Mouse (Mus musculus): ENCODE data around the gene Nomo1. TPM values are rescaled to one million over a fixed set of nuclear protein-coding genes. Genes with fewer than 3 reads are reported as not detected.

Nomo1 gene
- 26.8 and 30.6 TPM in 2 replicates for polyA plus RNA-seq (2016; fragmentation: Nextera tagmentation; extraction: Ambion mirVana)

DNA sequence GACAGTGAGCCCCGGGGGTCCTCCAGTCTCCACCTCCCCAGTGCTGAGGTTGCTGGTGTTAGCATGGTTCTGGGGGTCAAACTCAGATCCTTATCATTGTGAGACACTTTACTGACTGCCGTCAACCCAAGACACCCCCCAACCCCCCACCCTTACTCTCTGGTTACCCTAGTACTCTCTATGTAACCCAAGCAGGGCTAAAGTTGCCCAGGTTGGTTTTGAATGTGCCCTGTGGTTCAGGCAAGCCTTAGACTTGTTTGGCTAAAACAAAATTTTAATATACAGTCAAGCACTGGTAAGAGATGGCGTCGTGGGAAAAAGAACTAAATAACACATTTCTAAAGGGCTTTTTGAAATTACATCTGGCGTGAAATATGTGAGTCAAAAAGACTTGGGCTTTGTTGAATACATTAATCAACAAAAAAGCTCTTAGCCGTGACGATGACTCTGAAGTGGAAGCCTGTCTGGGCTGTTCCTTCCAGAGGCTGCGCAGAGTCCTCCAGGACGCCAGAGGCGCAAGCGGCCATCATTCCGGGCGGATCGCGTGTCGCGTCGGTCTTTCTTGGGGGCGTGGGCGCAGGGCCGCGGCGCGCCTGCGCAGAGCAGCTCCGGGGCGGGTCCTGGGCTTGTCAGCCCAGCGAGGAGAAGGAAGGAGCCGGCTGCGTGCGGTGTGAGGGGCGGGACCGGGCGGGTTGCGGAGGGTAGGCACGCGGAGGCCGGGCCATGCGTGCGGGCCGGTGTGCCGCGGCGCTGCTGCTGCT is at the start of gene Nomo1:
Nomo1 (plus strand) TSS at position 590 of the 761 bp plus-strand sequence.
- Histone ChIP-seq H3K36me3 (replicated peaks) (peaks cover 15% of the 10 kb centered on the region), H3K27ac (replicated peaks) (peak within 1 kb of the TSS; percentile 84), H3K27me3 (replicated peaks; ENCODE audit: low read depth, poor library complexity, severe bottlenecking) (no peaks in the 10 kb centered on the region), H3K4me3 (peak within 1 kb of the TSS; percentile 95), H3K9me3 (no peaks in the 10 kb centered on the region), H3K4me1 (peaks cover 30% of the 10 kb centered on the region)
- peak; percentile 98 for DNase-seq (ENCODE audit: low spot score)
- WGBS, result 6% methylated on average over 44 of the region's 44 CpGs

- 82% methylated on average over 6 of the region's 6 CpGs for WGBS
- H3K36me3 ChIP-seq (replicated peaks), result no peaks in the 10 kb centered on the region
- DNase-seq (ENCODE audit: low spot score), result no peak
- H3K4me1 ChIP-seq, result no peaks in the 10 kb centered on the region
- H3K4me3 ChIP-seq, result no peak overlapping the region
- no peak overlapping the region for H3K27ac ChIP-seq (replicated peaks)
- no peaks in the 10 kb centered on the region for H3K9me3 ChIP-seq
- no peaks in the 10 kb centered on the region for H3K27me3 ChIP-seq (replicated peaks; ENCODE audit: low read depth, poor library complexity, severe bottlenecking)
Measured at GRCm38 (mm10) chr7:45986893-45987292, 46.6 kb upstream of the Nomo1 start.

DNA sequence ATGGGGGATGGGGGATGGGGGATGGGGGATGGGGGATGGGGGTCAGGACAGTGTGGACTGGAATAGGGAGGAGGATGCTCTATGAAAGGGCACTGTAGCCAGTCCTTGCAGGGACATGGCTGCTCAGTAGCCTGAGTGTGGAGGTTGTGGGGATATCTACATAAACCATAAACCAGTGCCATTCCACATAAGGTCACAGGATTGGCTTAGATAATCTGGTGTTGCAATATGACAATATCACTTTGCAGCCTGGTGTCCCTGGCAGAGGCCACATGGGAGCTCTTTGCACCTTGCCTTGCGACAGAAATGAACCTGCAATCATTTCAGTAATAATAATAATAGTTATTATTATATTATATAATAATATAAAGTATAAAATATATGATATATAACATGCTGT is 45.2 kb upstream of the Nomo1 start:
- Histone ChIP-seq H3K36me3 (replicated peaks) (no peaks in the 10 kb centered on the region), H3K27ac (replicated peaks) (no peak overlapping the region), H3K27me3 (replicated peaks; ENCODE audit: low read depth, poor library complexity, severe bottlenecking) (no peaks in the 10 kb centered on the region), H3K9me3 (no peaks in the 10 kb centered on the region), H3K4me3 (no peak overlapping the region), H3K4me1 (no peaks in the 10 kb centered on the region)
- WGBS, result 82% methylated on average over 1 of the region's 1 CpGs
- no peak for DNase-seq (ENCODE audit: low spot score)

- Histone ChIP-seq H3K27me3 (replicated peaks; ENCODE audit: low read depth, poor library complexity, severe bottlenecking) (no peaks in the 10 kb centered on the region), H3K4me1 (no peaks in the 10 kb centered on the region), H3K36me3 (replicated peaks) (no peaks in the 10 kb centered on the region), H3K27ac (replicated peaks) (no peak overlapping the region), H3K9me3 (no peaks in the 10 kb centered on the region), H3K4me3 (no peak overlapping the region)
- no peak for DNase-seq (ENCODE audit: low spot score)
- WGBS, result 88% methylated on average over 8 of the region's 8 CpGs
Measured at GRCm38 (mm10) chr7:45992470-45992869, 41.0 kb upstream of the Nomo1 start.

DNA sequence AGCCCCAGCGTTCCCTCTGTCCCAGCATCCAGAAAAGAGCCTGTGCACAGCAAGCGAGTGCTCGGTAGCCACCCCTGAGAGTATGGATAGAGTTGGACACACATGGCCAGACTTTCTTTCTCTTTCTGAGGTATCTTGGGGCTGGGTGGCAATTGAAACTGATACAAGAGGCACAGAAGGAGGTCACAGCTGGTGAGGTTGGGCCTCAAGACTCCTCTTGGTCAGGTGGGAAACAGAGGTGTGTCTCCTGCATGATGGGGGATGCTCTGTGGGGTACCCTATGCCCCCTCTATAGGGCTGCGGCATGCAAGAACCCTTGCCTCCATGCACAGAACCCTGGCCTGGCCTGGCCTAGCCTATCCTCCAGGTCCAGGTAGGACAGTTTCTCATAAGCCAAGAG is 32.9 kb upstream of the Nomo1 start:
- WGBS, result 89% methylated on average over 4 of the region's 4 CpGs
- Histone ChIP-seq H3K9me3 (no peaks in the 10 kb centered on the region), H3K4me1 (peaks cover 2% of the 10 kb centered on the region; the same call in 1 of the 2 replicates), H3K27me3 (replicated peaks; ENCODE audit: low read depth, poor library complexity, severe bottlenecking) (no peaks in the 10 kb centered on the region), H3K36me3 (replicated peaks) (no peaks in the 10 kb centered on the region), H3K4me3 (no peak overlapping the region), H3K27ac (replicated peaks) (no peak overlapping the region)
- DNase-seq (ENCODE audit: low spot score), result no peak

GRCm38 (mm10) chr7:46002748-46003147 is 30.8 kb upstream of the Nomo1 start:
- no peak for DNase-seq (ENCODE audit: low spot score)
- Histone ChIP-seq H3K27ac (replicated peaks) (no peak overlapping the region), H3K36me3 (replicated peaks) (no peaks in the 10 kb centered on the region), H3K4me1 (peaks cover 11% of the 10 kb centered on the region; the same call in 1 of the 2 replicates), H3K27me3 (replicated peaks; ENCODE audit: low read depth, poor library complexity, severe bottlenecking) (no peaks in the 10 kb centered on the region), H3K4me3 (no peak overlapping the region), H3K9me3 (no peaks in the 10 kb centered on the region)
- WGBS, result 58% methylated on average over 4 of the region's 4 CpGs

GRCm38 (mm10) chr7:46009578-46009977 is 23.9 kb upstream of the Nomo1 start:
- DNase-seq (ENCODE audit: low spot score), result peak; percentile 62
- H3K27ac ChIP-seq (replicated peaks), result no peak overlapping the region
- no peaks in the 10 kb centered on the region for H3K36me3 ChIP-seq (replicated peaks)
- no peak overlapping the region for H3K4me3 ChIP-seq
- 0 out of 2 replicates have a peak, but pooled peaks cover 5% of the 10 kb centered on the region for H3K27me3 ChIP-seq (replicated peaks; ENCODE audit: low read depth, poor library complexity, severe bottlenecking)
- WGBS, result 23% methylated on average over 5 of the region's 5 CpGs
- peaks cover 48% of the 10 kb centered on the region for H3K4me1 ChIP-seq
- no peaks in the 10 kb centered on the region for H3K9me3 ChIP-seq

- Histone ChIP-seq H3K4me1 (peaks cover 37% of the 10 kb centered on the region), H3K36me3 (replicated peaks) (no peaks in the 10 kb centered on the region), H3K27ac (replicated peaks) (peak overlapping the region; percentile 78; the same call in 1 of the 2 replicates), H3K4me3 (no peak overlapping the region), H3K27me3 (replicated peaks; ENCODE audit: low read depth, poor library complexity, severe bottlenecking) (0 out of 2 replicates have a peak, but pooled peaks cover 5% of the 10 kb centered on the region), H3K9me3 (no peaks in the 10 kb centered on the region)
- DNase-seq (ENCODE audit: low spot score), result no peak
Measured at GRCm38 (mm10) chr7:46012121-46012520, 21.4 kb upstream of the Nomo1 start.

- Histone ChIP-seq H3K36me3 (replicated peaks) (no peaks in the 10 kb centered on the region), H3K27me3 (replicated peaks; ENCODE audit: low read depth, poor library complexity, severe bottlenecking) (0 out of 2 replicates have a peak, but pooled peaks cover 1% of the 10 kb centered on the region), H3K9me3 (no peaks in the 10 kb centered on the region), H3K27ac (replicated peaks) (peak overlapping the region; percentile 78), H3K4me1 (peaks cover 33% of the 10 kb centered on the region), H3K4me3 (peak overlapping the region; percentile 11; the same call in 1 of the 2 replicates)
- 16% methylated on average over 9 of the region's 9 CpGs for WGBS
- peak; percentile 79 for DNase-seq (ENCODE audit: low spot score)
Measured at GRCm38 (mm10) chr7:46013266-46014010, 20.1 kb upstream of the Nomo1 start.

GRCm38 (mm10) chr7:46019594-46019993 is 13.9 kb upstream of the Nomo1 start:
- no peaks in the 10 kb centered on the region for H3K27me3 ChIP-seq (replicated peaks; ENCODE audit: low read depth, poor library complexity, severe bottlenecking)

DNA sequence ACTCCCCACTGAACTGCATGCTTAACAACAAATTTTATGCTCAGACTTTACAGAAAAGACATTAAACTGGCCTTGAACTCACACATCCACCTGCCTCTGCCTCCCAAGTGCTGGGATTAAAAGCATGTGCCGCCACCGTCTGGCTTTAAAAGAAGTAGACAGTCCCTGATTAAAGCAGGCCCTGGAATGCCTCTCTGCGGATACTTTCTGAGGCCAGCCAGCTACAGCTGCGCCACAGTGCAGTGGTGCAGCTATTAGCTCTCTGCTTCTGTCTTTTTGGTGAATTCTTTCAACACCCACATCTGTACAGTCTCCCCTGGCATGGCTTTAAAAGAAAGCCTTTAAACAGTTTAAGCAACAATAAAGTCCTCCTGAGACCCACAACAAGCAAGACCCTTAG is 11.5 kb upstream of the Nomo1 start:
- no peaks in the 10 kb centered on the region for H3K36me3 ChIP-seq (replicated peaks)
- no peak overlapping the region for H3K27ac ChIP-seq (replicated peaks)
- peaks cover 7% of the 10 kb centered on the region for H3K4me1 ChIP-seq
- peak; percentile 32 for DNase-seq (ENCODE audit: low spot score)
- no peaks in the 10 kb centered on the region for H3K9me3 ChIP-seq
- H3K4me3 ChIP-seq, result no peak overlapping the region
- H3K27me3 ChIP-seq (replicated peaks; ENCODE audit: low read depth, poor library complexity, severe bottlenecking), result no peaks in the 10 kb centered on the region
- WGBS, result 33% methylated on average over 4 of the region's 4 CpGs

More at GRCm38 (mm10) chr7:46019594-46019993, 13.9 kb upstream of the Nomo1 start:
- H3K27ac ChIP-seq (replicated peaks), result no peak overlapping the region
- no peak for DNase-seq (ENCODE audit: low spot score)
- H3K36me3 ChIP-seq (replicated peaks), result no peaks in the 10 kb centered on the region
- H3K9me3 ChIP-seq, result no peaks in the 10 kb centered on the region
- WGBS, result 76% methylated on average over 3 of the region's 3 CpGs
- peaks cover 7% of the 10 kb centered on the region for H3K4me1 ChIP-seq
- no peak overlapping the region for H3K4me3 ChIP-seq

- no peaks in the 10 kb centered on the region for H3K27me3 ChIP-seq (replicated peaks; ENCODE audit: low read depth, poor library complexity, severe bottlenecking)
- peaks cover 7% of the 10 kb centered on the region for H3K4me1 ChIP-seq
- no peaks in the 10 kb centered on the region for H3K9me3 ChIP-seq
- WGBS, result 82% methylated on average over 9 of the region's 9 CpGs
- no peak overlapping the region for H3K4me3 ChIP-seq
- DNase-seq (ENCODE audit: low spot score), result no peak
- H3K36me3 ChIP-seq (replicated peaks), result no peaks in the 10 kb centered on the region
- H3K27ac ChIP-seq (replicated peaks), result no peak overlapping the region
Measured at GRCm38 (mm10) chr7:46025436-46025835, 8.1 kb upstream of the Nomo1 start.
